Comparison of ENCODE assay signal across 17 mouse cellular contexts in the genomic region with DNA sequence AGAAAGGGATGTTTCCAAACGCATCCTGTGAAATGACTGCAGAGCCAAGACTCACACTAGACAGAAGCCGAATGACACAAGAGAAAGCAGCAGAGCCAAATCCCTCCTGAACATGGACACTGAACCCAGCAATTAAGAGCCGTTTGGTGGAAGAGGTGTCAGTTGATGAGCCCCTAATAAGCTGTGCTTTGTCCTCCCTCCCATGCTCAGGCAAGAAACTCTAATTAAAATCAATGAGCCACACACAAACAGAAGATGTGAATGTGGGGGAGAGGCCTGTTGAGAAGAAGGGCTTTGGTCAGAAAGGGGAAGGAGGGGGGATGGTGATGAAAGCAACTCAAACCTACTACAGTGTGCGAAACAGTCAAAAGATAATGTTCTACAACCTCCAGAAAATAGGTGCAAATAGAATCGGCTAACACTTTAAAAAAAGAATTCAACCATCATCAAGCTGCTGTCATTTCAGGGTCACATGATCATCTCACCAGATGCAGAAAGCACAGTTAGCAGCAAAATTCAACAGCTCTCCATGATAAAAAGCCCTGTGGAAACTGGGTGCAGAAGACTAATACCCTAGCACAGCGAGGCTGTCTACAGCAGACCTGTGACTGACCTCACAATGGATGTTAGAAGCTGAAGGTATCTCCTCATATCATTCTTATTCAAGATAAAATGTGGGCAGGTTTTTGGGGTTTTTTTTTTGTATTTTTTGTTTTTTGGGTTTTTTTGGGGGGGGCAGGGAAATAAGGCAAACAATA.
DNase-seq lines count a peak whose midpoint lies in the region; ATAC-seq and TF ChIP-seq lines count a peak whose summit lies in the region.
"Had no signal": no experiment of that assay in that cellular context is flagged by ENCODE, and none has a peak within 500 bp of the region (broad histone marks: within the 10 kb centered on the region; RNA-seq: fewer than 3 reads in every experiment).

No protein-coding gene starts in this region.

- WGBS in kidney, embryonic 16.5 days, result 31% methylated on average over 6 of the region's 6 CpGs
- 16% methylated on average over 6 of the region's 6 CpGs for WGBS in forebrain, embryonic 15.5 days

- no peak overlapping the region for H3K27ac ChIP-seq in kidney, embryonic 16.5 days (ENCODE audit: low read length)
- H3K27ac ChIP-seq in forebrain, embryonic 15.5 days (replicated peaks), result no peak overlapping the region

- H3K9ac ChIP-seq in kidney, embryonic 16.5 days (replicated peaks; ENCODE audit: low read length), result no peak overlapping the region
- no peak overlapping the region for H3K9ac ChIP-seq in forebrain, embryonic 15.5 days (replicated peaks)

- H3K9me3 ChIP-seq in kidney, embryonic 16.5 days (ENCODE audit: low read length), result no peaks in the 10 kb centered on the region
- H3K9me3 ChIP-seq in forebrain, embryonic 15.5 days, result no peaks in the 10 kb centered on the region
- H3K9me3 ChIP-seq: G1E had no signal

- H3K27me3 ChIP-seq in kidney, embryonic 16.5 days (ENCODE audit: insufficient read depth, low read length), result 0 out of 2 replicates have a peak, but pooled peaks cover 3% of the 10 kb centered on the region
- no peaks in the 10 kb centered on the region for H3K27me3 ChIP-seq in forebrain, embryonic 15.5 days

- H3K4me1 ChIP-seq in kidney, embryonic 16.5 days (ENCODE audit: insufficient read depth, low read length), result peaks cover 12% of the 10 kb centered on the region; the same call in 1 of the 2 replicates
- H3K4me1 ChIP-seq in forebrain, embryonic 15.5 days, result peaks cover 5% of the 10 kb centered on the region

- no peak for TF ChIP-seq CTCF in brain, embryonic 14.5 days (IDR thresholded peaks at IDR 0.05; ENCODE audit: borderline replicate concordance, extremely low read depth, insufficient read depth, insufficient read length)

- peak; percentile 74 for ATAC-seq in kidney, embryonic 16.5 days (ENCODE audit: low FRiP score, low TSS enrichment)
- ATAC-seq in forebrain, embryonic 15.5 days (replicated peaks), result peak; percentile 84
- ATAC-seq: CD4-positive, CD25-positive, alpha-beta regulatory T cell, adult 4 months had no signal

- no peaks in the 10 kb centered on the region for H3K36me3 ChIP-seq in kidney, embryonic 16.5 days (ENCODE audit: insufficient read depth, low read length)
- H3K36me3 ChIP-seq in forebrain, embryonic 15.5 days, result no peaks in the 10 kb centered on the region
- H3K36me3 ChIP-seq: G1E had no signal

- TF ChIP-seq POLR2A in brain, embryonic 14.5 days (IDR thresholded peaks at IDR 0.05; ENCODE audit: borderline replicate concordance, extremely low read depth, insufficient read depth, insufficient read length, poor library complexity, severe bottlenecking), result no peak

- no peak overlapping the region for H3K4me2 ChIP-seq in kidney, embryonic 16.5 days (replicated peaks; ENCODE audit: low read depth, low read length)
- no peak overlapping the region for H3K4me2 ChIP-seq in forebrain, embryonic 15.5 days (replicated peaks)

- DNase-seq in cerebellum, postnatal 10 days, result peak; percentile 13
- no peak for DNase-seq in cerebellum, postnatal 4 days (ENCODE audit: low spot score in 2 of 2)
- DNase-seq in kidney, postnatal 14 days, result no peak
- DNase-seq in brain, embryonic 14.5 days (ENCODE audit: low read depth), result peak; percentile 89
- DNase-seq in thymus, postnatal 14 days, result no peak
- DNase-seq in adrenal gland, postnatal 36 days, result no peak
- DNase-seq: cerebellum, adult 11-12 months; cerebellum, postnatal 36 days; gastrocnemius, postnatal 25 days; left cerebral cortex, postnatal 4 days; lung, adult 18-20 months; right cerebral cortex, postnatal 25 days; thymus, postnatal 25 days had no signal

- H3K4me3 ChIP-seq in kidney, embryonic 16.5 days (ENCODE audit: low read length), result no peak overlapping the region
- no peak overlapping the region for H3K4me3 ChIP-seq in forebrain, embryonic 15.5 days

Comparison
In these comparisons a context has a peak if more than half of its experiments do, and no peak if none do; other contexts are left out.
1. DNase-seq: peak in cerebellum, postnatal 10 days (2 of 2) and brain, embryonic 14.5 days (single experiment); none in cerebellum, postnatal 4 days (0 of 2), kidney, postnatal 14 days (single experiment), thymus, postnatal 14 days (single experiment) and adrenal gland, postnatal 36 days (0 of 2).